Mouse (Mus musculus): ENCODE results near the gene Bmp6. TPM values are rescaled to one million over a fixed set of nuclear protein-coding genes. Genes with fewer than 3 reads are reported as not detected.

The Bmp6 gene
- polyA plus RNA-seq, 1 experiment: 9.4 TPM

- no peak for DNase-seq (ENCODE audit: low read depth in 1 of 2, low spot score in 2 of 2)
- no peak for TF ChIP-seq CTCF (IDR thresholded peaks at IDR 0.05; ENCODE audit: extremely low read depth, insufficient read depth, insufficient read length, insufficient replicate concordance)
- no peak for TF ChIP-seq POLR2A (IDR thresholded peaks at IDR 0.05; ENCODE audit: low read depth, low read length)
- 73% methylated on average over 10 of the region's 10 CpGs for WGBS
Observed at GRCm38 (mm10) chr13:38320354-38320753, 24.6 kb upstream of the Bmp6 start.

DNA sequence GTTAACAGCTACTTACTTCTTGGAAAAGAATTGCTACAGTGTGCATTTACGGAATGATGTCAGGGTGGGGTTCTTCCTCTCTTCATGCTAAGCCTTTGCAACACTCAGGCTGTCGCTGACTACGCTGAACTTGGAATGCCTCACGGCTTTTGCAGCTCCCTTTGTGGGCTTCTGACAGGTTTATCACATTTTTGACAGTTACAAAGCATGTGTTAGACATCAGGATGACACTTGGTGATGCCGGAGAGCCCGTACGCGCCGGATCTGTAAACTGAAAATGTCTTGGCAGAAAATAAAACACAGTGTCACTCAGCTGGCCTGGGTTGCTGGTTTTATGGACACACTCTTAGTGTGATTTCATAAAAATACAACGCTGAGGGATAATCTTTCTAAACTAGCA lies 20.5 kb upstream of the Bmp6 start:
- no peak for TF ChIP-seq POLR2A (IDR thresholded peaks at IDR 0.05; ENCODE audit: low read depth, low read length)
- no peak for TF ChIP-seq CTCF (IDR thresholded peaks at IDR 0.05; ENCODE audit: extremely low read depth, insufficient read depth, insufficient read length, insufficient replicate concordance)
- no peak for DNase-seq (ENCODE audit: low read depth in 1 of 2, low spot score in 2 of 2)

More at GRCm38 (mm10) chr13:38320354-38320753, 24.6 kb upstream of the Bmp6 start:
- Histone ChIP-seq H3K27me3 (ENCODE audit: control insufficient read depth, insufficient read depth, low read length) (no peaks in the 10 kb centered on the region), H3K4me1 (ENCODE audit: control insufficient read depth, insufficient read depth, insufficient read length) (no peaks in the 10 kb centered on the region), H3K4me3 (ENCODE audit: extremely low read depth, insufficient read depth, insufficient read length) (no peak overlapping the region), H3K36me3 (ENCODE audit: control insufficient read depth, insufficient read depth, low read length) (no peaks in the 10 kb centered on the region), H3K27ac (ENCODE audit: insufficient read depth, low read length) (no peak overlapping the region)

GRCm38 (mm10) chr13:38327377-38327776 lies 17.5 kb upstream of the Bmp6 start:
- no peak overlapping the region for H3K27ac ChIP-seq (ENCODE audit: insufficient read depth, low read length)
- no peaks in the 10 kb centered on the region for H3K4me1 ChIP-seq (ENCODE audit: control insufficient read depth, insufficient read depth, insufficient read length)
- WGBS: 59% methylated on average over 2 of the region's 2 CpGs
- H3K27me3 ChIP-seq (ENCODE audit: control insufficient read depth, insufficient read depth, low read length): no peaks in the 10 kb centered on the region; the same call in 1 of the 2 replicates
- TF ChIP-seq CTCF (IDR thresholded peaks at IDR 0.05; ENCODE audit: extremely low read depth, insufficient read depth, insufficient read length, insufficient replicate concordance) (no peak), POLR2A (IDR thresholded peaks at IDR 0.05; ENCODE audit: low read depth, low read length) (no peak)
- H3K4me3 ChIP-seq (ENCODE audit: extremely low read depth, insufficient read depth, insufficient read length): no peak overlapping the region
- no peaks in the 10 kb centered on the region for H3K36me3 ChIP-seq (ENCODE audit: control insufficient read depth, insufficient read depth, low read length)
- DNase-seq (ENCODE audit: low read depth in 1 of 2, low spot score in 2 of 2): no peak

More for the DNA sequence above, 20.5 kb upstream of the Bmp6 start:
- Histone ChIP-seq H3K27me3 (ENCODE audit: control insufficient read depth, insufficient read depth, low read length) (no peaks in the 10 kb centered on the region; the same call in 1 of the 2 replicates), H3K27ac (ENCODE audit: insufficient read depth, low read length) (no peak overlapping the region), H3K36me3 (ENCODE audit: control insufficient read depth, insufficient read depth, low read length) (no peaks in the 10 kb centered on the region), H3K4me3 (ENCODE audit: extremely low read depth, insufficient read depth, insufficient read length) (no peak overlapping the region), H3K4me1 (ENCODE audit: control insufficient read depth, insufficient read depth, insufficient read length) (no peaks in the 10 kb centered on the region)
- WGBS: 82% methylated on average over 10 of the region's 10 CpGs

GRCm38 (mm10) chr13:38333496-38333895 lies 11.4 kb upstream of the Bmp6 start:
- 94% methylated on average over 5 of the region's 5 CpGs for WGBS

DNA sequence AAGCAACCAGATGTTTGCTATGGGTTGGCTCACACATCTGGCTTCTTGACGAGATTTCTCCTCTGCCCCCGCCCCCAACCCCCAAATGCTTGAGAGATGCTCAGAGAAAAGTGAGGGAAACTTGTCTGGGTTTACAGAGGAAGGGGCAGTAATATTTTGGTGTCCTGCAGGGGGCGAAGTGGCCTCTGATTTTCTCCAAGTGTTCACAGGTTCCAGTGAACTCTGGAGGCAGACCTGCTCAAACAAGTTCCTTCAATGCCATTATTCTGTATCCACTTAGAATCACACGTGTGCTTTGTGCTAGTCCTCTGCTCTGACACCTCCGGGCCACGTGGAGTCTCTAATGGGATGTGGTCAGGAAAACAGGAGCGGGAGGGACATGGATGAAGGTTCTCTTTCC lies 2.3 kb upstream of the Bmp6 start:
- Histone ChIP-seq H3K4me3 (ENCODE audit: extremely low read depth, insufficient read depth, insufficient read length) (no peak overlapping the region), H3K27ac (ENCODE audit: insufficient read depth, low read length) (no peak overlapping the region), H3K4me1 (ENCODE audit: control insufficient read depth, insufficient read depth, insufficient read length) (peaks cover 3% of the 10 kb centered on the region; the same call in 1 of the 2 replicates), H3K36me3 (ENCODE audit: control insufficient read depth, insufficient read depth, low read length) (no peaks in the 10 kb centered on the region), H3K27me3 (ENCODE audit: control insufficient read depth, insufficient read depth, low read length) (peaks cover 15% of the 10 kb centered on the region)
- peak in 1 of 2 experiments; percentile 36 for DNase-seq (ENCODE audit: low read depth in 1 of 2, low spot score in 2 of 2)
- WGBS: 31% methylated on average over 7 of the region's 7 CpGs
- TF ChIP-seq CTCF (IDR thresholded peaks at IDR 0.05; ENCODE audit: extremely low read depth, insufficient read depth, insufficient read length, insufficient replicate concordance) (no peak), POLR2A (IDR thresholded peaks at IDR 0.05; ENCODE audit: low read depth, low read length) (no peak)

More at GRCm38 (mm10) chr13:38333496-38333895, 11.4 kb upstream of the Bmp6 start:
- no peak for DNase-seq (ENCODE audit: low read depth in 1 of 2, low spot score in 2 of 2)
- no peak for TF ChIP-seq CTCF (IDR thresholded peaks at IDR 0.05; ENCODE audit: extremely low read depth, insufficient read depth, insufficient read length, insufficient replicate concordance)
- no peak for TF ChIP-seq POLR2A (IDR thresholded peaks at IDR 0.05; ENCODE audit: low read depth, low read length)
- no peak overlapping the region for H3K27ac ChIP-seq (ENCODE audit: insufficient read depth, low read length)
- H3K4me1 ChIP-seq (ENCODE audit: control insufficient read depth, insufficient read depth, insufficient read length): no peaks in the 10 kb centered on the region
- no peaks in the 10 kb centered on the region for H3K36me3 ChIP-seq (ENCODE audit: control insufficient read depth, insufficient read depth, low read length)
- H3K27me3 ChIP-seq (ENCODE audit: control insufficient read depth, insufficient read depth, low read length): no peaks in the 10 kb centered on the region
- H3K4me3 ChIP-seq (ENCODE audit: extremely low read depth, insufficient read depth, insufficient read length): no peak overlapping the region

GRCm38 (mm10) chr13:38343202-38343601 lies 1.7 kb upstream of the Bmp6 start:
- no peak for DNase-seq (ENCODE audit: low read depth in 1 of 2, low spot score in 2 of 2)
- H3K27me3 ChIP-seq (ENCODE audit: control insufficient read depth, insufficient read depth, low read length): peaks cover 19% of the 10 kb centered on the region
- H3K36me3 ChIP-seq (ENCODE audit: control insufficient read depth, insufficient read depth, low read length): no peaks in the 10 kb centered on the region
- H3K27ac ChIP-seq (ENCODE audit: insufficient read depth, low read length): no peak overlapping the region
- TF ChIP-seq CTCF (IDR thresholded peaks at IDR 0.05; ENCODE audit: extremely low read depth, insufficient read depth, insufficient read length, insufficient replicate concordance): no peak
- peaks cover 3% of the 10 kb centered on the region; the same call in 1 of the 2 replicates for H3K4me1 ChIP-seq (ENCODE audit: control insufficient read depth, insufficient read depth, insufficient read length)
- no peak overlapping the region for H3K4me3 ChIP-seq (ENCODE audit: extremely low read depth, insufficient read depth, insufficient read length)
- 52% methylated on average over 2 of the region's 2 CpGs for WGBS

- WGBS: 4% methylated on average over 31 of the region's 32 CpGs
- no peak for DNase-seq (ENCODE audit: low read depth in 1 of 2, low spot score in 2 of 2)
- Histone ChIP-seq H3K27me3 (ENCODE audit: control insufficient read depth, insufficient read depth, low read length) (peaks cover 19% of the 10 kb centered on the region), H3K27ac (ENCODE audit: insufficient read depth, low read length) (no peak overlapping the region), H3K4me1 (ENCODE audit: control insufficient read depth, insufficient read depth, insufficient read length) (peaks cover 3% of the 10 kb centered on the region; the same call in 1 of the 2 replicates), H3K4me3 (ENCODE audit: extremely low read depth, insufficient read depth, insufficient read length) (peak overlapping the region; percentile 46), H3K36me3 (ENCODE audit: control insufficient read depth, insufficient read depth, low read length) (no peaks in the 10 kb centered on the region)
- TF ChIP-seq POLR2A (IDR thresholded peaks at IDR 0.05; ENCODE audit: low read depth, low read length) (no peak), CTCF (IDR thresholded peaks at IDR 0.05; ENCODE audit: extremely low read depth, insufficient read depth, insufficient read length, insufficient replicate concordance) (no peak)
Observed at GRCm38 (mm10) chr13:38345431-38345820, 519 bp downstream of the Bmp6 start.
